Mouse (Mus musculus) forebrain, embryonic 14.5 days (tissue): Measurements from ENCODE around the gene Lpin2. TPM values are rescaled to one million over a fixed set of nuclear protein-coding genes. Genes with fewer than 3 reads are reported as not detected.

ENCODE experiments used
- polyA plus RNA-seq: library from polyadenylated mRNA; unstranded; fragments of >200 nt; fragmentation: Nextera tagmentation; extraction: Ambion mirVana; gene quantifications from 2 replicates; pipeline ENCODE4 v1.2.1, GENCODE M21; 2014

Gene Lpin2
- polyA plus RNA-seq, 1 experiment from 2014 or later: 29.8 TPM

Other genes with a start within 250 kb of the Lpin2 start
- 0.82 and 1.0 TPM in 2 replicates for gene Myom1, start 179.9 kb upstream of the Lpin2 start, polyA plus RNA-seq
- gene Myl12a, start 179.7 kb upstream of the Lpin2 start, polyA plus RNA-seq: 143 and 158 TPM in 2 replicates
- gene Emilin2, start 129.4 kb downstream of the Lpin2 start, polyA plus RNA-seq: 0.72 and 0.80 TPM in 2 replicates